Mouse (Mus musculus): ENCODE results near the gene Arhgdib. TPM values are rescaled to one million over a fixed set of nuclear protein-coding genes. Genes with fewer than 3 reads are reported as not detected.
"Not testable (repeated sequence)": the region's sequence is repeated elsewhere in the genome, so short reads cannot be mapped to it uniquely, and the experiment has no call there.

Arhgdib gene
- polyA plus RNA-seq (2015; fragmentation: Nextera tagmentation; extraction: Ambion mirVana): 16.8 and 17.1 TPM in 2 replicates

- H3K4me3 ChIP-seq: no peak within 1 kb of the TSS
- H3K27ac ChIP-seq (replicated peaks): peak within 1 kb of the TSS; percentile 32
- no peaks in the 10 kb centered on the region for H3K36me3 ChIP-seq
- no peaks in the 10 kb centered on the region for H3K27me3 ChIP-seq
- 0 out of 2 replicates have a peak, but pooled peaks cover 10% of the 10 kb centered on the region for H3K4me1 ChIP-seq
- 71% methylated on average over 12 of the region's 12 CpGs for WGBS
- no peak within 1 kb of the TSS for H3K9ac ChIP-seq (replicated peaks)
- ATAC-seq (replicated peaks): no peak
- no peak within 1 kb of the TSS for H3K4me2 ChIP-seq (replicated peaks)
- no peaks in the 10 kb centered on the region for H3K9me3 ChIP-seq
Observed at GRCm38 (mm10) chr6:136941051-136942021, at the start of gene Arhgdib. Gene Arhgdib, minus strand, starts transcription at chr6:136941899.

- Histone ChIP-seq H3K27ac (replicated peaks) (no peak overlapping the region), H3K9ac (replicated peaks) (no peak overlapping the region), H3K36me3 (no peaks in the 10 kb centered on the region), H3K4me1 (no peaks in the 10 kb centered on the region), H3K4me2 (replicated peaks) (no peak overlapping the region), H3K9me3 (no peaks in the 10 kb centered on the region), H3K4me3 (no peak overlapping the region), H3K27me3 (no peaks in the 10 kb centered on the region)
- 64% methylated on average over 8 of the region's 8 CpGs for WGBS
- no peak for ATAC-seq (replicated peaks)
Observed at GRCm38 (mm10) chr6:136990557-136990956, 48.9 kb upstream of the Arhgdib start.

- Histone ChIP-seq H3K9ac (replicated peaks) (no peak overlapping the region), H3K27me3 (no peaks in the 10 kb centered on the region), H3K27ac (replicated peaks) (no peak overlapping the region), H3K9me3 (no peaks in the 10 kb centered on the region), H3K4me1 (no peaks in the 10 kb centered on the region), H3K4me2 (replicated peaks) (no peak overlapping the region), H3K36me3 (no peaks in the 10 kb centered on the region), H3K4me3 (no peak overlapping the region)
- WGBS: 37% methylated on average over 11 of the region's 11 CpGs
- no peak for ATAC-seq (replicated peaks)
Observed at GRCm38 (mm10) chr6:136989824-136990497, 48.3 kb upstream of the Arhgdib start.

GRCm38 (mm10) chr6:136988536-136989060, 46.9 kb upstream of the Arhgdib start:
- H3K9me3 ChIP-seq: no peaks in the 10 kb centered on the region
- H3K4me2 ChIP-seq (replicated peaks): no peak overlapping the region
- H3K36me3 ChIP-seq: no peaks in the 10 kb centered on the region
- H3K4me1 ChIP-seq: no peaks in the 10 kb centered on the region
- no peak overlapping the region for H3K4me3 ChIP-seq
- no peak overlapping the region for H3K27ac ChIP-seq (replicated peaks)
- 90% methylated on average over 7 of the region's 7 CpGs for WGBS
- H3K27me3 ChIP-seq: no peaks in the 10 kb centered on the region
- no peak overlapping the region for H3K9ac ChIP-seq (replicated peaks)
- no peak for ATAC-seq (replicated peaks)

- no peaks in the 10 kb centered on the region for H3K27me3 ChIP-seq
- H3K27ac ChIP-seq (replicated peaks): no peak overlapping the region
- H3K4me1 ChIP-seq: no peaks in the 10 kb centered on the region
- no peak overlapping the region for H3K4me3 ChIP-seq
- no peak; the same call in 1 of the 2 replicates for ATAC-seq (replicated peaks)
- H3K36me3 ChIP-seq: no peaks in the 10 kb centered on the region
- no peak overlapping the region for H3K9ac ChIP-seq (replicated peaks)
- WGBS: 60% methylated on average over 11 of the region's 11 CpGs
- H3K4me2 ChIP-seq (replicated peaks): no peak overlapping the region
- H3K9me3 ChIP-seq: no peaks in the 10 kb centered on the region
Observed at GRCm38 (mm10) chr6:136986718-136987117, 45.0 kb upstream of the Arhgdib start.

GRCm38 (mm10) chr6:136986019-136986418, 44.3 kb upstream of the Arhgdib start:
- ATAC-seq (replicated peaks): peak; percentile 55; the same call in 1 of the 2 replicates

GRCm38 (mm10) chr6:136983201-136983600, 41.5 kb upstream of the Arhgdib start:
- WGBS: 60% methylated on average over 7 of the region's 7 CpGs
- H3K4me3 ChIP-seq: no peak overlapping the region
- no peaks in the 10 kb centered on the region for H3K36me3 ChIP-seq
- no peaks in the 10 kb centered on the region for H3K9me3 ChIP-seq
- no peak overlapping the region for H3K4me2 ChIP-seq (replicated peaks)
- peaks cover 5% of the 10 kb centered on the region for H3K4me1 ChIP-seq
- no peak overlapping the region for H3K27ac ChIP-seq (replicated peaks)
- no peak overlapping the region for H3K9ac ChIP-seq (replicated peaks)
- H3K27me3 ChIP-seq: no peaks in the 10 kb centered on the region
- ATAC-seq (replicated peaks): no peak

More at GRCm38 (mm10) chr6:136986019-136986418, 44.3 kb upstream of the Arhgdib start:
- Histone ChIP-seq H3K27ac (replicated peaks) (no peak overlapping the region), H3K4me2 (replicated peaks) (no peak overlapping the region), H3K9me3 (no peaks in the 10 kb centered on the region), H3K36me3 (no peaks in the 10 kb centered on the region), H3K4me1 (no peaks in the 10 kb centered on the region), H3K4me3 (no peak overlapping the region), H3K9ac (replicated peaks) (no peak overlapping the region), H3K27me3 (no peaks in the 10 kb centered on the region)
- 68% methylated on average over 13 of the region's 13 CpGs for WGBS

- Histone ChIP-seq H3K4me2 (replicated peaks) (no peak overlapping the region), H3K4me3 (no peak overlapping the region), H3K9me3 (no peaks in the 10 kb centered on the region), H3K27me3 (no peaks in the 10 kb centered on the region), H3K9ac (replicated peaks) (no peak overlapping the region), H3K27ac (replicated peaks) (no peak overlapping the region), H3K4me1 (peaks cover 5% of the 10 kb centered on the region), H3K36me3 (no peaks in the 10 kb centered on the region)
- 80% methylated on average over 6 of the region's 6 CpGs for WGBS
- ATAC-seq (replicated peaks): no peak
Observed at GRCm38 (mm10) chr6:136982581-136982980, 40.9 kb upstream of the Arhgdib start.

GRCm38 (mm10) chr6:136980331-136980746, 38.6 kb upstream of the Arhgdib start:
- ATAC-seq (replicated peaks): 0 out of 2 replicates have a peak, but pooled peaks have one; percentile 51
- WGBS: 31% methylated on average over 3 of the region's 3 CpGs
- Histone ChIP-seq H3K9ac (replicated peaks) (no peak overlapping the region), H3K36me3 (no peaks in the 10 kb centered on the region), H3K4me1 (peaks cover 5% of the 10 kb centered on the region), H3K4me3 (no peak overlapping the region), H3K4me2 (replicated peaks) (no peak overlapping the region), H3K27ac (replicated peaks) (no peak overlapping the region), H3K27me3 (no peaks in the 10 kb centered on the region), H3K9me3 (no peaks in the 10 kb centered on the region)

GRCm38 (mm10) chr6:136979274-136980082, 37.8 kb upstream of the Arhgdib start:
- H3K9ac ChIP-seq (replicated peaks): no peak overlapping the region
- H3K4me1 ChIP-seq: peaks cover 5% of the 10 kb centered on the region
- H3K4me2 ChIP-seq (replicated peaks): no peak overlapping the region
- H3K27me3 ChIP-seq: no peaks in the 10 kb centered on the region
- no peak for ATAC-seq (replicated peaks)
- no peak overlapping the region for H3K27ac ChIP-seq (replicated peaks)
- H3K4me3 ChIP-seq: no peak overlapping the region
- 83% methylated on average over 23 of the region's 23 CpGs for WGBS
- no peaks in the 10 kb centered on the region for H3K36me3 ChIP-seq
- no peaks in the 10 kb centered on the region for H3K9me3 ChIP-seq

GRCm38 (mm10) chr6:136968877-136969276, 27.2 kb upstream of the Arhgdib start:
- not testable (repeated sequence) for H3K27ac ChIP-seq (replicated peaks); H3K9me3 ChIP-seq; H3K4me2 ChIP-seq (replicated peaks); H3K27me3 ChIP-seq; H3K4me3 ChIP-seq; H3K4me1 ChIP-seq; H3K9ac ChIP-seq (replicated peaks); ATAC-seq (replicated peaks); H3K36me3 ChIP-seq
- WGBS: 35% methylated on average over 4 of the region's 4 CpGs
